Mouse (Mus musculus) R1 (cell line): Measurements from ENCODE around the gene Skint8.
A peak's percentile ranks its signal among the peaks of the same experiment; 100 is the strongest.
"Not testable (repeated sequence)": the region's sequence is repeated elsewhere in the genome, so short reads cannot be mapped to it uniquely, and the experiment has no call there.

ENCODE experiments used
- DNase-seq: peaks from one replicate; pipeline ENCODE4 v3.0.0-alpha.2; 2018; ENCODE audit warnings: low read depth, low spot score

The Skint8 gene

DNA sequence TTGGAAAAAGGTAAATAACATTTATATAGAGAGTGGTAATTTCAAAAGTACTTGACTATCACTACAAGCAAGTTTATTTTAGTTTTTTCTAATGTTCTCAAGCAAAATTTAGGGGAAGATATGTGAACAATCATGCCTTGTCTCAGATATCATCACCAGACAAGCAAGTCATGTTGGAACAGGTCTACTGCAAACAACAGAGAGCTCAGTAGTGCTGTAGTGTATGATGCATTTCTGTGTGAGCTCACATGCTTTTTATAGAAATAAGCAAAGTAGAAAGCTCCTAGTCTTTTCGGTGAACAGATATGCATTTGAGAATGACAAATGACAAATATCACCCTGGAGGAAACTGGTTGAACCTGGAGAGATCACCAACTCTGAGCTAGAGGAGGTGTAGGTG lies at the start of gene Skint8:
Skint8 (plus strand) TSS at position 301 of the 400 bp plus-strand sequence.
- DNase-seq, result no peak

DNA sequence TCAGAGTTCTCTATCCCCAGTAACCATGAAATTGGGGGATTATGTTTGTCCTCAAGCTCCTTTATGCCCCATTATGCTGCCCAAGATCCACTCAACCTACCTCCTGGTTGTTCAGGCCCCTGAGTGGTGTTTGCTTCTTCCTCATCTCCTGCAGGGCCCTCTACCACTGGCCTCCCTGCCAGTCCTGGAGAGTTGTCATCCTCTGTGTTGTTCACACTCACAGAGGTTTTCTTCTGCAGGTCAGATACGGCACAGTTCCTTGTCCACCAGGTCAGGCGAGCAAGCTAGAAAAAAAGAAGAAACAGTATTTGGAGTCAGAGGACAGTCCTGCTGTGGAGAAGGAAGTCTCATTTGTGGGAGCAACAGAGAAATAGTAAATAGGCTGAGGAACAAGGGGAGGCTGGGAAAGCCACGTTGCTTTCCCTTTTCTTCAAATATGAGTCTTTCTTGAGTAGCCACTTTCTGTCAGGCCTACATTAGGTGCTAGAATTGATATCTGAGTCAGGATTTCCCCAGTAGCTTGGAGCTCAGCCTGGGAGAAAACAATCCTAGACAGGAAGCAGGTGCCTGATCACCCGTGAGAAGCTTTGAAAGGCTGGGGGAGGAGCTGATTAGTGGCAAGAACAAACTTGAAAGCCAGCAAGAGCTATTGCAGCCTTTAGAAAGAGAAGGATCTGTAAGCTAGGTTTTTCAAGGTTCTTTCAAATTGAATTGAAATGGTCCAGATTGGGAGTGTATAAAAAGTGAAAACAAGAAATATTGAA lies 38.9 kb upstream of the Skint8 start:
- no peak for DNase-seq

DNA sequence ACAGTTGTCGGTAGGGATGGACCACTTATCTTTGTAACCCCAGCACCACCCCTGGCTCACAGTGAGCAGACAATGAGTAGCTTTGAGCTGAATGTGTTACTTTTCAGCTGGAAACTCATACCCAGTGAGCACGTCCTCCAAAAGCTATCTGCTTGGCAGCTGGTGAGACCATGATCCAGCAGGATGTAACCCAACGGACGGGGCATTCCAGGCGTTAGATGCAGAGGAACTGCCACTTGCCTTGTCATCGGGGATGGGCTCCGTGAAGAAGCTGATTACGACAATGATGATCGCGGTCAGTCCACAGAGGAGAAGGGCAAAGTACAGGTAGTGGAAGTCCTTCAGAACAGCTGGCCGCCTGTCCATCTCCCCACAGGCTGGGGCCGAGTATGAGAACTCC lies 35.6 kb upstream of the Skint8 start:
- DNase-seq, result no peak

DNA sequence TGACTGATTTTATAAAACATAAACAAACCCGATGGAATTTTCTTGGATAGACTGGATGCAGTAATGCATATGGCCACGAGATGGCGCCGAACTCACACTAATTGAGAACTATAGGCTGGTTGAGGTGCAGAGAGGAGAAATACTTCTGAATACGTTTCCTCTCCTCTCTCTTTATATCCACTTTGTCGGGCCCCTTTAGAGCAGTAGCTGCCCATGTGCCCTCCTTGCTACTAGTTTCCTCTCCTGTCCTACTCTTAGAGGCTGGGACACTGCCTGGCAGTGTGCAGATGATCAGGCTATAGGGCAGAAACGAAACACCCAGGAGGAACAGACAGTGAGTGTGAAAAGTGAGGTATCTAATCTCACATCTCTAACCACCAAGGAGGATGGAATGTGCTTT lies 33.2 kb upstream of the Skint8 start:
- peak; percentile 69 for DNase-seq

DNA sequence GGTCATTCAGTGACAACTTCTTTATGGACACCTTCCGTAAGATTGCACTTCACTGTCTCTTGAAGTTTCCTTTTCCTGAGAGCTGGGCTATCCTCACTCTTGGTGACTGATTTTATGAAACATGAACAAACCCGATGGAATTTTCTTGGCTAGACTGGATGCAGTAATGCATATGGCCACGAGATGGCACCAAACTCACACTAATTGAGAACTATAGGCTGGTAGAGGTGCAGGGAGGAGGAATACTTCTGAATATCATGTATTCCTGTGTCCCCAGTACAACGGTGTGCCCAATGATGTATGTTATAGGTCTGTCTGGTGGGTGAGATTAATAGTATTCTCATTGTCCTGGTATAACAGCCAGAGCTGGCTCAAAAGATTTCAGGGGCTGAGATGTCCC lies 32.6 kb upstream of the Skint8 start:
- peak; percentile 69 for DNase-seq

DNA sequence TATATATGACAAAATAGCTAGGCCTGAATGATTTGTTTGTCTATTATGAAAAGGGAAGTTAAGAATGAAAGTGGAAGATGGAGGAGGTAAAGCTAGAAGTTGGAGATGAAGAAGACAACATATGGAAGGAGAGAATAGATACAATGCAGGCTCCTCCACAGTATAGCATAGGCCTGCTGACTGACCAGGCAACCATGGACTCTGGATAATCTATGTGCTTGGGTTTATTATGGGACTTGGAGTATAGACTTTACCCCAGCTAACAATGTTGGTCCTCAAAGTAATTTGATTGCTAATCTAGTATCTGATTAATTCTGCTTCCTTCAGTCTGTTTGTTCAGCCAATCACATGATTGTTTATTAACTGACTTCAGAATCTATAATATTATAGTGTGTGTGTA lies 27.1 kb upstream of the Skint8 start:
- no peak for DNase-seq

DNA sequence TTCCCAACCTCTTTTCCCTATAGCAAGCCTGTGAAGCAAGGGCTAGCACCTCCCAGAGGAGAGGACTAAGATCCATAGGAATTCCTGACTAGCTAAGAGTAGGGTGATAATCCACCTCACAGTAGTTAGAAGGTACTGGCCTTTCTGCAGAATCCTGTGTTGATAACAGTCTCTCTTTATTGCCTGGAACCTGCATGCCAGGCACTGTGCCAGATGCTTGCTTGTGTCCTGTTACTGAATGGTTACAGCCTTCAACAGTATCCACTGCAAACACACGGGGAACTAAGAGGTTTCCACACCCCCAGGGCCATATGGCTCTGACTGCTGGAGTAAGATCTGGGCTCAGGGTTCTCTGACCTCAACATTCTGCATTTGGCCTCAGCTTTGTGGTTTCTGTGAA lies 21.4 kb upstream of the Skint8 start:
- no peak for DNase-seq

DNA sequence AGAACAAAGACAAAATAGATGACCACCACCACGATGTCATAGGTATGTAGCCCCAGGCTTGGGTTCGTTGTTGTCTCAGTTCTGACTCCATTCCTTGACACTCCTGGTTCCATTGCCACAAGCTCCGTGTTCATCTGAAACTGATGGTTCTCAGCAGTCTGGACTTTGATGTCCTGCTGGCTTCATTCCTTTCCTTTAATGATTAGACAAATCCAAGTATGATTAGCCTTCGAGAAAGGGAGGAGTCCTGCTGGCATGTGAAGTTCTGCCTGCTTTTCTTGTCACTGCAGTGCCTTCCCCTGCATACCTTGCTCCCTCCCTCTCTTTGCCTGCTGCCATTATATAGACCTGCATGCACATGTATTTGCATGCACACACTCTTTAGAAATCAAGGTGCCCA lies 20.6 kb upstream of the Skint8 start:
- no peak for DNase-seq

DNA sequence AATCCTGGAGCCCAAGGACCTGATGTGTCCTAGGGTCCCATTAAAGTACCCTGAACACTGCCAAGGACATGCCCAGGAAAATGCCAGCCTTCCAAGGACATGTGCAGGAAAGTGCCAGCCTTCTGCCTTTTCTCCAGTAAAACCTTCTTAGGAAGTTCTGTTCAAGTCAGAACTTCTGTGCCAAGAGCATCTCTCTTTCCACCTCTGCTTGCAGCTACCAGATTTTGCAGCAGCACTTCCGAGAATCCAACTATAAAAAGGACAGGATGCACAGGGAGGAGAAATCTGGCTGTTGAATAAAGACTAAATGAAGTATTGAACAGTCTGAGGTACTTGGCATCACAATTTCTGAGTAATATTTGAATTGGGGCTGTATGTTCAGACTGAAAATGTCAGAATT lies 18.7 kb upstream of the Skint8 start:
- DNase-seq, result not testable (repeated sequence)

DNA sequence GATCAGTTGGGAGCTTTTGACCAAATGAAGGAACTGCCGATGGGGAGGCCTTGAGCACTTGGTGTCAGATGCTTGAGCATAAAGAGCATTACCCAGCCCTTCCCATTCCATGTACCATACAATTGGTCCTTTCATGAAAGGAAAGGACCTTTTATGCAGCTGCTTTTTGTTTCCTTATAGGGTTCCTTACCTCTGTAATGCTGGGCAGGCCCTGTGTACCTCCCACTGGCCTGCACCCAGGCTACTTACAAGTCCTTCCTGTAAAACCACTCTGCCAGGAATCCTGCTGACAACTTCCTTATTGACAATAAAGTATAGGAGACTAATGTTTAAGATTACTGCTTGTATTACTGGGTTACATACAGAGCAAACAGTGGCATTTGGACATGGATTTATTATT lies 17.7 kb upstream of the Skint8 start:
- DNase-seq, result no peak

DNA sequence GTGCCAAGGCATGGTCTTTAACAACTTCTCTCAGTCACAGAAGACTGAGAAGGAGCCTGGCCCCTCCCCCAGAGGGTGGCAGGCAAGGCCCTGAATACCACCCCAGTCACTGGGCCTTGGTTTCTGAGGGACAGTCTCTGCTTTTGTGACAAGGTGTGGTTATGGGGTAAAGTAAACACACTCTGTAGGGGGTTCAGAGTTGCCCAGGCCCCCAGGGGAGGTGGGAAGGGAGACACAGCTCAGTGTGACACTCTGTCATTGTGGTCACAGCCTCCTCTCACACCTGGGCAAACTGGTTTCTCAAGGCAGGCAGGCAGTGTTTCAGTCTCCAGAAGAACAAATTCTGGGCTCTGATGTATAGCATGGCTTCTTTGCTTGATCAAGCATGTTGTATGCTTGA lies 16.4 kb upstream of the Skint8 start, which contains the start of gene Slc5a9:
Slc5a9 (minus strand) TSS at position 144 of the 400 bp plus-strand sequence.
- no peak for DNase-seq

DNA sequence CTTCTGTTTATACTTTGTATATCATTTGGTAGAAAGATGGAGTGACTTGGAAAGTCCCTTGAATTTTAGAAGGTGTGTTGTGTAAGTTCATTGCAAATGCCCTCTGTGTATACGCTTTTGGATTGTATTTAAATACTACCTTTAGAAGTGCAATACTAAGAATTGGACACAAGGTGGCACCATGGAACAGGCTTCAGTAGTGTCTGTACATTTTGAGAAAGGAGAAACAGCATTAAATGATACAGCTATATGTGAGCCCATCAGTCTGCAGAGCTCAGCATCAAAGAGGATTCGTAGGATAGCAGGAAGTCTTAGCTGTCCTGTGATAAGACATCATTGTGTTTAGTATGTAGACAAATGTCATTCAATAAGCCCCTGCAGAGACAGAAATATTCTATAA lies 11.3 kb upstream of the Skint8 start:
- DNase-seq, result peak; percentile 50

DNA sequence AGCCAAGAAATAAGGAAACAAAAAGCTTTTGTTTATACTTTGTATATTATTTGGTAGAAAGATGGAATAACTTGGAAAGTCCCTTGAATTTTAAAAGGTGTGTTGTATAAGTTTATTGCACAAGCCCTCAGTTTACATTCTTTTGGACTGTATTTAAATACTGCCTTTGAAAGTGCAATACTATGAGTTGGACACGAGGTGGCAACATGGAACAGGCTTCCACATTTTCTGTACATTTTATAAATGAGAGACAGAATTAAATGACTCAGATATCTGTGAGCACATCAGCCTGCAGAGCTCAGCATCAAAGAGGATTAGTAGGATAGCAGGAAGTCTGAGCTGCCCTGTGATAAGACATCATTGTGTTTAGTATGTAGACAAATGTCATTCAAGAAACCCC lies 42.1 kb downstream of the Skint8 start:
- DNase-seq, result peak; percentile 43

DNA sequence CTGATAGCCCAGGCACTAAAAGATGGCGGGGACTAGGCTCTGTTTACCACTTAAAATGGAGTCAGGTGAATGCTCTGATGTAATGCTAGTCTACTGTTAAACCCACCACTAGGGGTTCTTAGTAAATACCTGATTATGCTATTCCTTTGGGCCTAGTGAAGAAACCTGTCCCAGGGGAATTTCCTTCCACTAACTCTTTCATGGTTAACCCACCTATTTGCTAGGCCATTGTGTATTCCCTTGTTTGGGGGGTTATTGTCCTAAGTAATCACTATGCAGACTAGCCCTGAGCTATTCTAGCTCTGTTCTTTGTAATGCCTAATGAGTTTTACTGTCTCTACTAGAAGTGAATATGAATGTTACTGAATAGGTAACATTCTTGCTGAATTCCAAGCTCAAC lies 44.0 kb downstream of the Skint8 start:
- DNase-seq, result peak; percentile 86

DNA sequence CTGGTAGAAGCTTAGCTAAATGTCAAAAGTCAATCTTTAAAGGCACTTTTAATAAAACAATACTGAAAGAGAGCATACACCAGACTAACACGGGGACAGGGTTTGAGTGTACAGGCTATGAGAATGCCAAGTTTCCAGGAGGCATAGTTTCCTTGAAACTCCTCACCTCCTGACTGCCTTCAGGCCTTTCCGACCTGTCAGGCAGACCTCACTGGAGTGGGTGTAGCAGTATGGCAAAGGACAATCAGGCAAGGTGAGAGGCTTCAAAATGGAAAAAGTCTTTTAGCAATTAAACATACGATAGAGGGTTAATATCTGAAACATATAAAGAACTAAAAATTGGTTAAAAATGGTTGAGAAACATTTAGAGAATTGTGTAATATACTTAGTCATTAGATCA lies 44.5 kb downstream of the Skint8 start:
- no peak for DNase-seq

DNA sequence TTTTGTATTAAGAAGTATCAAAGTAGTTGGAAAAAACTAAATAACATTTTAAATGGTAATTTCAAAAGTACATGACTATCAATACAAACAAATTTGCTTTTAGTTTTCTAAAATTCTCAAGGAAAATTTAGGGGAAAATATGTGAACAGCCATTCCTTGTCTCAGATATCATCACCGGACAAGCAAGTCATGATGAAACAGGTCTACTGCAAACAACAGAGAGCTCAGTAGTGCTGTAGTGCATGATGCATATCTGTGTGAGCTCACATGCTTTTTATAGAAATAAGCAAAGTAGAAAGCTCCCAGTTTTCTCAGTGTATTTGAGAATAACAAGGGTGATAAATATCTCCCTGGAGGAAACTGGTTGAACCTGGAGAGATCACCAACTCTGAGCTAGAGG lies 53.4 kb downstream of the Skint8 start, which contains the start of gene Skint7:
Skint7 (plus strand) TSS at position 301 of the 400 bp plus-strand sequence.
- DNase-seq, result no peak
